In the genomic region with DNA sequence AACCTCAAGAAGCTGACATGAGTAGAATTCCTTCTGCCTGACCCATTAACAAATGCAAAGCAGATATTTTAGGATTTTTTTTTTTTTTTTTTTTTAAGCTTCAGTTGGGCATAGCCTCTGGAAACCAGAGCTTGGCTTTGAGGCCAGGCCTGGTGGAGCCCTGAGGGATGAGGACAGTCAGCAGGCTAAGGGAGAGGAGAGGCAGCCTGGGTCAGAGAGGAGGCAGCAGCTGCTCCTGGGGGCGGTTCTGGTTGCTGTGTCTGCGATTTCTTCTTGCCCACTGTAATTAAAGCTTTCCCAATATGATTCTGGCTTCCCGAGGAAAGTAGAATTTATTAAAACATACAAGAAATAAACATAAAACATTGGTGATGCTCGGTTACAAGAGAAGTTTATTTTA, we compare ENCODE assay signal across 26 mouse cellular contexts. TPM values are rescaled to one million over a fixed set of nuclear protein-coding genes. Genes with fewer than 3 reads are reported as not detected.
DNase-seq lines count a peak whose midpoint lies in the region; ATAC-seq and TF ChIP-seq lines count a peak whose summit lies in the region.
"Had no signal": no experiment of that assay in that cellular context is flagged by ENCODE, and none has a peak within 500 bp of the region (broad histone marks: within the 10 kb centered on the region; RNA-seq: fewer than 3 reads in every experiment).

No protein-coding gene starts in this region.

- H3K4me2 ChIP-seq in kidney, embryonic 16.5 days (replicated peaks; ENCODE audit: low read depth, low read length): no peak overlapping the region
- no peak overlapping the region for H3K4me2 ChIP-seq in lung, postnatal 0 days (replicated peaks; ENCODE audit: low read depth, low read length)
- H3K4me2 ChIP-seq in embryonic facial prominence, embryonic 14.5 days (ENCODE audit: low read depth, low read length): no peak overlapping the region
- H3K4me2 ChIP-seq: embryonic facial prominence, embryonic 13.5 days; forebrain, embryonic 13.5 days; heart, embryonic 11.5 days; hindbrain, embryonic 12.5 days; hindbrain, embryonic 15.5 days had no signal

- ATAC-seq in kidney, embryonic 16.5 days (ENCODE audit: low FRiP score, low TSS enrichment): no peak
- ATAC-seq in lung, postnatal 0 days: no peak
- ATAC-seq in embryonic facial prominence, embryonic 14.5 days (ENCODE audit: low read depth): 0 out of 2 replicates have a peak, but pooled peaks have one; percentile 38
- ATAC-seq: forebrain, embryonic 13.5 days; forebrain, embryonic 16.5 days had no signal

- no peak for TF ChIP-seq CTCF in lung, postnatal 0 days (IDR thresholded peaks at IDR 0.05)

- H3K9me3 ChIP-seq in kidney, embryonic 16.5 days (ENCODE audit: low read length): no peaks in the 10 kb centered on the region
- no peaks in the 10 kb centered on the region for H3K9me3 ChIP-seq in lung, postnatal 0 days (ENCODE audit: low read length)
- H3K9me3 ChIP-seq in embryonic facial prominence, embryonic 14.5 days (ENCODE audit: control insufficient read depth, low read length): no peaks in the 10 kb centered on the region
- H3K9me3 ChIP-seq: embryonic facial prominence, embryonic 13.5 days; forebrain, embryonic 10.5 days; forebrain, embryonic 13.5 days; G1E; hindbrain, embryonic 12.5 days; hindbrain, embryonic 15.5 days had no signal

- WGBS in kidney, embryonic 16.5 days: 54% methylated on average over 4 of the region's 4 CpGs
- 61% methylated on average over 4 of the region's 4 CpGs for WGBS in lung, postnatal 0 days
- 55% methylated on average over 4 of the region's 4 CpGs for WGBS in embryonic facial prominence, embryonic 14.5 days

- H3K9ac ChIP-seq in kidney, embryonic 16.5 days (replicated peaks; ENCODE audit: low read length): no peak overlapping the region
- no peak overlapping the region for H3K9ac ChIP-seq in lung, postnatal 0 days (replicated peaks; ENCODE audit: low read depth)
- no peak overlapping the region for H3K9ac ChIP-seq in embryonic facial prominence, embryonic 14.5 days (ENCODE audit: low read depth, low read length)
- H3K9ac ChIP-seq: embryonic facial prominence, embryonic 13.5 days; forebrain, embryonic 13.5 days; hindbrain, embryonic 12.5 days; hindbrain, embryonic 15.5 days had no signal

- peaks cover 11% of the 10 kb centered on the region for H3K4me1 ChIP-seq in kidney, embryonic 16.5 days (ENCODE audit: insufficient read depth, low read length)
- no peaks in the 10 kb centered on the region for H3K4me1 ChIP-seq in lung, postnatal 0 days (ENCODE audit: insufficient read depth, low read depth, low read length)
- H3K4me1 ChIP-seq in embryonic facial prominence, embryonic 14.5 days (ENCODE audit: control insufficient read depth, insufficient read depth, low read length): peaks cover 11% of the 10 kb centered on the region

- no peak for DNase-seq in kidney, adult 11 months
- peak; percentile 17 for DNase-seq in lung, postnatal 0 days (ENCODE audit: low spot score)
- no peak for DNase-seq in lung, postnatal 25 days (ENCODE audit: low spot score)
- DNase-seq in embryonic facial prominence, embryonic 14.5 days (ENCODE audit: low spot score): peak; percentile 26
- DNase-seq in c-Kit-positive CD71-positive TER-119-positive erythroid progenitor cells, embryonic 14.5 days (ENCODE audit: low spot score): no peak
- DNase-seq: adrenal gland, adult 2 months; cerebellum, adult 11-12 months; cerebellum, adult 8-10 months; cerebellum, postnatal 36 days; gastrocnemius, adult 2 months; gastrocnemius, postnatal 14 days; heart, adult 11 months had no signal

- no peaks in the 10 kb centered on the region for H3K27me3 ChIP-seq in kidney, embryonic 16.5 days (ENCODE audit: insufficient read depth, low read length)
- no peaks in the 10 kb centered on the region for H3K27me3 ChIP-seq in lung, postnatal 0 days (replicated peaks; ENCODE audit: insufficient read depth, low read length)
- H3K27me3 ChIP-seq in embryonic facial prominence, embryonic 14.5 days (replicated peaks; ENCODE audit: control insufficient read depth, insufficient read depth, low read length): no peaks in the 10 kb centered on the region
- H3K27me3 ChIP-seq: CH12.LX; embryonic facial prominence, embryonic 13.5 days; forebrain, embryonic 13.5 days; hindbrain, embryonic 12.5 days; hindbrain, embryonic 15.5 days had no signal

- TF ChIP-seq EP300 in lung, postnatal 0 days (IDR thresholded peaks at IDR 0.05): no peak

- H3K36me3 ChIP-seq in kidney, embryonic 16.5 days (ENCODE audit: insufficient read depth, low read length): peaks cover 17% of the 10 kb centered on the region
- H3K36me3 ChIP-seq in lung, postnatal 0 days (ENCODE audit: insufficient read depth, low read length): no peaks in the 10 kb centered on the region
- H3K36me3 ChIP-seq in embryonic facial prominence, embryonic 14.5 days (ENCODE audit: control insufficient read depth, insufficient read depth, low read length): peaks cover 20% of the 10 kb centered on the region

- H3K4me3 ChIP-seq in kidney, embryonic 16.5 days (ENCODE audit: low read length): no peak overlapping the region
- H3K4me3 ChIP-seq in lung, postnatal 0 days (ENCODE audit: low read depth, low read length): no peak overlapping the region
- H3K4me3 ChIP-seq in embryonic facial prominence, embryonic 14.5 days (ENCODE audit: low read depth, low read length): no peak overlapping the region
- H3K4me3 ChIP-seq: embryonic facial prominence, embryonic 13.5 days; forebrain, embryonic 10.5 days; forebrain, embryonic 13.5 days; gastrocnemius, adult 2 months; hindbrain, embryonic 12.5 days; hindbrain, embryonic 15.5 days had no signal

- H3K27ac ChIP-seq in kidney, embryonic 16.5 days (ENCODE audit: low read length): 0 out of 2 replicates have a peak overlapping the region, but pooled peaks have one; percentile 45
- no peak overlapping the region for H3K27ac ChIP-seq in lung, postnatal 0 days (ENCODE audit: low read length)
- 0 out of 2 replicates have a peak overlapping the region, but pooled peaks have one; percentile 21 for H3K27ac ChIP-seq in embryonic facial prominence, embryonic 14.5 days (replicated peaks; ENCODE audit: low read depth, low read length)
- H3K27ac ChIP-seq: embryonic facial prominence, embryonic 13.5 days; forebrain, embryonic 10.5 days; forebrain, embryonic 13.5 days; gastrocnemius, adult 2 months; hindbrain, embryonic 12.5 days; hindbrain, embryonic 15.5 days had no signal

RNA-seq across cellular contexts. Expression of a gene that starts 3.5 kb away (rescaled TPM):
- polyA plus RNA-seq in kidney, embryonic 16.5 days (2015; fragmentation: Nextera tagmentation; extraction: Ambion mirVana): 11.2 and 14.2 TPM in 2 replicates
- 3.8 and 6.2 TPM in 2 replicates for polyA plus RNA-seq in lung, postnatal 0 days (2015; fragmentation: Nextera tagmentation; extraction: Ambion mirVana)
- 4.8 and 5.8 TPM in 2 replicates for polyA plus RNA-seq in embryonic facial prominence, embryonic 14.5 days (2014; fragmentation: Nextera tagmentation; extraction: Ambion mirVana)

RNA-seq across cellular contexts. Expression of a gene that starts 8.6 kb away (rescaled TPM):
- polyA plus RNA-seq in kidney, embryonic 16.5 days (2015; fragmentation: Nextera tagmentation; extraction: Ambion mirVana): 453 and 471 TPM in 2 replicates
- 231 and 251 TPM in 2 replicates for polyA plus RNA-seq in lung, postnatal 0 days (2015; fragmentation: Nextera tagmentation; extraction: Ambion mirVana)
- 332 and 335 TPM in 2 replicates for polyA plus RNA-seq in embryonic facial prominence, embryonic 14.5 days (2014; fragmentation: Nextera tagmentation; extraction: Ambion mirVana)

RNA-seq across cellular contexts. Expression of a gene that starts 12.0 kb away (rescaled TPM):
- 0.07 TPM in 1 of 2 replicates, not detected in the other for polyA plus RNA-seq in kidney, embryonic 16.5 days (2015; fragmentation: Nextera tagmentation; extraction: Ambion mirVana)
- 0.04 TPM in 1 of 2 replicates, not detected in the other for polyA plus RNA-seq in lung, postnatal 0 days (2015; fragmentation: Nextera tagmentation; extraction: Ambion mirVana)
- 0.16 TPM in 1 of 2 replicates, not detected in the other for polyA plus RNA-seq in embryonic facial prominence, embryonic 14.5 days (2014; fragmentation: Nextera tagmentation; extraction: Ambion mirVana)
- polyA plus RNA-seq: adrenal gland, adult 2 months; embryonic facial prominence, embryonic 13.5 days; forebrain, embryonic 16.5 days; G1E; heart, embryonic 11.5 days; heart, embryonic 14.5 days; heart, postnatal 0 days; hindbrain, embryonic 12.5 days; hindbrain, embryonic 15.5 days; intestine, embryonic 14.5 days had no signal

RNA-seq across cellular contexts. Expression of a gene that starts 31.5 kb away (rescaled TPM):
- polyA plus RNA-seq in kidney, embryonic 16.5 days (2015; fragmentation: Nextera tagmentation; extraction: Ambion mirVana): not detected in 2 replicates
- polyA plus RNA-seq in lung, postnatal 0 days (2015; fragmentation: Nextera tagmentation; extraction: Ambion mirVana): not detected in 2 replicates
- not detected in 2 replicates for polyA plus RNA-seq in embryonic facial prominence, embryonic 14.5 days (2014; fragmentation: Nextera tagmentation; extraction: Ambion mirVana)
- polyA plus RNA-seq: adrenal gland, adult 2 months; cortical plate, adult 2 months; embryonic facial prominence, embryonic 13.5 days; forebrain, embryonic 10.5 days; forebrain, embryonic 13.5 days; G1E; heart, embryonic 11.5 days; heart, embryonic 14.5 days; heart, postnatal 0 days; hindbrain, embryonic 12.5 days; hindbrain, embryonic 15.5 days; intestine, embryonic 14.5 days had no signal

RNA-seq across cellular contexts. Expression of a gene that starts 31.9 kb away (rescaled TPM):
- polyA plus RNA-seq in kidney, embryonic 16.5 days (2015; fragmentation: Nextera tagmentation; extraction: Ambion mirVana): 32.9 and 45.6 TPM in 2 replicates
- 40.0 and 46.4 TPM in 2 replicates for polyA plus RNA-seq in lung, postnatal 0 days (2015; fragmentation: Nextera tagmentation; extraction: Ambion mirVana)
- polyA plus RNA-seq in embryonic facial prominence, embryonic 14.5 days (2014; fragmentation: Nextera tagmentation; extraction: Ambion mirVana): 10.7 and 11.7 TPM in 2 replicates
- polyA plus RNA-seq: G1E had no signal

Comparison
In these comparisons a context has a peak if more than half of its experiments do, and no peak if none do; other contexts are left out.
1. DNase-seq: peak in lung, postnatal 0 days (single experiment) and embryonic facial prominence, embryonic 14.5 days (single experiment); none in kidney, adult 11 months (single experiment), lung, postnatal 25 days (single experiment) and c-Kit-positive CD71-positive TER-119-positive erythroid progenitor cells, embryonic 14.5 days (single experiment).